Comparison of ENCODE assay signal across 20 mouse cellular contexts in the genomic region with DNA sequence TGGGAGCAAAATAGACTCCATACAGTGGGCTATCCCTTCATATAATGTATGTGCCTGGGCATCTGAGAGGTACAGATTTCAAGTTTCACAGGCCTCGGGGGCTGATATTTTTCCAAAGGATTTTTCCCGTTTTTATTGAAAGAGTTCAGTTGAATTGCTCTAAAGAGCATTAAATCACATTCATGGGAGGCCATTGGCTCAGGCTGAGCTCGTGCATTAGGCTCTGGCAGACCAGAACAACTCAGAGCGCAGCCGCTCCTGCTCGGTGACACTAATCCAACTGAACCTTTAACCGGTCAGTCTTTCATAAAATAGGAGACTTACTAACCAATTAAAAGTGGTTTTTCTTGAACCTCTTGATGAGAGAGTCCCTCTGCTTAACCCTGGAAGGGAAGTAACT.
DNase-seq lines count a peak whose midpoint lies in the region; ATAC-seq lines count a peak whose summit lies in the region.
"Had no signal": no experiment of that assay in that cellular context is flagged by ENCODE, and none has a peak within 500 bp of the region (broad histone marks: within the 10 kb centered on the region; RNA-seq: fewer than 3 reads in every experiment).

No protein-coding gene starts in this region.

- no peak for ATAC-seq in midbrain, embryonic 13.5 days
- ATAC-seq in midbrain, embryonic 11.5 days (ENCODE audit: low FRiP score): no peak
- no peak for ATAC-seq in limb, embryonic 11.5 days (ENCODE audit: insufficient number of reproducible peaks, low FRiP score, low TSS enrichment, low read depth)
- ATAC-seq in limb, embryonic 15.5 days (ENCODE audit: insufficient number of reproducible peaks, low FRiP score, low TSS enrichment, low read depth): 0 out of 2 replicates have a peak, but pooled peaks have one; percentile 24
- ATAC-seq: CD4-positive, CD25-positive, alpha-beta regulatory T cell, adult 4 months; forebrain, embryonic 14.5 days had no signal

- H3K4me3 ChIP-seq in midbrain, embryonic 13.5 days (replicated peaks): no peak overlapping the region
- no peak overlapping the region for H3K4me3 ChIP-seq in midbrain, embryonic 11.5 days (ENCODE audit: low read depth, low read length)
- no peak overlapping the region for H3K4me3 ChIP-seq in limb, embryonic 11.5 days (ENCODE audit: low read depth, low read length)
- H3K4me3 ChIP-seq in limb, embryonic 15.5 days: no peak overlapping the region
- H3K4me3 ChIP-seq: embryonic facial prominence, embryonic 10.5 days; gastrocnemius, adult 2 months; heart, embryonic 13.5 days; hindbrain, embryonic 15.5 days had no signal

- H3K27ac ChIP-seq in midbrain, embryonic 13.5 days: 0 out of 2 replicates have a peak overlapping the region, but pooled peaks have one; percentile 15
- no peak overlapping the region for H3K27ac ChIP-seq in midbrain, embryonic 11.5 days (ENCODE audit: low read depth, low read length)
- no peak overlapping the region for H3K27ac ChIP-seq in limb, embryonic 11.5 days (replicated peaks; ENCODE audit: low read depth, low read length)
- H3K27ac ChIP-seq in limb, embryonic 15.5 days: peak overlapping the region; percentile 38; the same call in 1 of the 2 replicates
- H3K27ac ChIP-seq: embryonic facial prominence, embryonic 10.5 days; gastrocnemius, adult 2 months; heart, embryonic 13.5 days; hindbrain, embryonic 15.5 days had no signal

- 0 out of 2 replicates have a peak, but pooled peaks cover 2% of the 10 kb centered on the region for H3K27me3 ChIP-seq in midbrain, embryonic 13.5 days
- H3K27me3 ChIP-seq in midbrain, embryonic 11.5 days (ENCODE audit: control insufficient read depth, insufficient read depth, low read length): no peaks in the 10 kb centered on the region
- no peaks in the 10 kb centered on the region for H3K27me3 ChIP-seq in limb, embryonic 11.5 days (ENCODE audit: control insufficient read depth, insufficient read depth, low read length)
- no peaks in the 10 kb centered on the region for H3K27me3 ChIP-seq in limb, embryonic 15.5 days
- H3K27me3 ChIP-seq: heart, embryonic 13.5 days; hindbrain, embryonic 15.5 days had no signal

- H3K9ac ChIP-seq in midbrain, embryonic 13.5 days (replicated peaks): no peak overlapping the region
- no peak overlapping the region for H3K9ac ChIP-seq in midbrain, embryonic 11.5 days (ENCODE audit: low read length)
- no peak overlapping the region for H3K9ac ChIP-seq in limb, embryonic 11.5 days (ENCODE audit: low read length)
- H3K9ac ChIP-seq in limb, embryonic 15.5 days: no peak overlapping the region
- H3K9ac ChIP-seq: heart, embryonic 13.5 days; hindbrain, embryonic 15.5 days had no signal

- no peaks in the 10 kb centered on the region for H3K9me3 ChIP-seq in midbrain, embryonic 13.5 days
- no peaks in the 10 kb centered on the region for H3K9me3 ChIP-seq in midbrain, embryonic 11.5 days (ENCODE audit: control insufficient read depth, low read length)
- no peaks in the 10 kb centered on the region for H3K9me3 ChIP-seq in limb, embryonic 11.5 days (ENCODE audit: control insufficient read depth, low read length)
- no peaks in the 10 kb centered on the region for H3K9me3 ChIP-seq in limb, embryonic 15.5 days
- H3K9me3 ChIP-seq: embryonic facial prominence, embryonic 10.5 days; G1E; heart, embryonic 13.5 days; hindbrain, embryonic 15.5 days had no signal

- H3K4me2 ChIP-seq in midbrain, embryonic 13.5 days (replicated peaks): no peak overlapping the region
- no peak overlapping the region for H3K4me2 ChIP-seq in midbrain, embryonic 11.5 days
- no peak overlapping the region for H3K4me2 ChIP-seq in limb, embryonic 11.5 days (ENCODE audit: low read depth, severe bottlenecking)
- no peak overlapping the region for H3K4me2 ChIP-seq in limb, embryonic 15.5 days
- H3K4me2 ChIP-seq: heart, embryonic 13.5 days; hindbrain, embryonic 15.5 days had no signal

- peaks cover 38% of the 10 kb centered on the region for H3K4me1 ChIP-seq in midbrain, embryonic 13.5 days (replicated peaks)
- H3K4me1 ChIP-seq in midbrain, embryonic 11.5 days (ENCODE audit: control insufficient read depth, insufficient read depth, low read length): peaks cover 4% of the 10 kb centered on the region; the same call in 1 of the 2 replicates
- H3K4me1 ChIP-seq in limb, embryonic 11.5 days (ENCODE audit: control insufficient read depth, insufficient read depth, low read length): peaks cover 17% of the 10 kb centered on the region
- H3K4me1 ChIP-seq in limb, embryonic 15.5 days: peaks cover 28% of the 10 kb centered on the region

- 7% methylated on average over 7 of the region's 7 CpGs for WGBS in midbrain, embryonic 13.5 days
- 17% methylated on average over 7 of the region's 7 CpGs for WGBS in midbrain, embryonic 11.5 days
- WGBS in limb, embryonic 11.5 days: 19% methylated on average over 7 of the region's 7 CpGs
- WGBS in limb, embryonic 15.5 days: 26% methylated on average over 7 of the region's 7 CpGs

- peak; percentile 24 for DNase-seq in embryo, embryonic 10 days (ENCODE audit: low spot score)
- DNase-seq in embryo, embryonic 10.5 days (ENCODE audit: low spot score): no peak
- DNase-seq in midbrain, embryonic 11.5 days (ENCODE audit: low spot score, missing footprints): no peak
- peak; percentile 36 for DNase-seq in limb, embryonic 11.5 days (ENCODE audit: low spot score)
- DNase-seq in heart, adult 11 months: no peak
- DNase-seq: adrenal gland, postnatal 10 days; B cell, adult 2 months; cerebellum, adult 11-12 months; cerebellum, adult 9-11 months; gastrocnemius, adult 2 months; gastrocnemius, postnatal 25 days; heart, postnatal 36 days had no signal

- no peaks in the 10 kb centered on the region for H3K36me3 ChIP-seq in midbrain, embryonic 13.5 days
- no peaks in the 10 kb centered on the region for H3K36me3 ChIP-seq in midbrain, embryonic 11.5 days (ENCODE audit: control insufficient read depth, insufficient read depth, low read length)
- no peaks in the 10 kb centered on the region for H3K36me3 ChIP-seq in limb, embryonic 11.5 days (ENCODE audit: control insufficient read depth, insufficient read depth, low read length)
- H3K36me3 ChIP-seq in limb, embryonic 15.5 days: no peaks in the 10 kb centered on the region
- H3K36me3 ChIP-seq: embryonic facial prominence, embryonic 10.5 days; G1E; heart, embryonic 13.5 days; hindbrain, embryonic 15.5 days had no signal

Comparison
In these comparisons a context has a peak if more than half of its experiments do, and no peak if none do; other contexts are left out.
1. DNase-seq: peak in embryo, embryonic 10 days (single experiment) and limb, embryonic 11.5 days (single experiment); none in embryo, embryonic 10.5 days (single experiment), midbrain, embryonic 11.5 days (single experiment) and heart, adult 11 months (single experiment).
2. H3K27ac ChIP-seq: peak in midbrain, embryonic 13.5 days (single experiment) and limb, embryonic 15.5 days (single experiment); none in midbrain, embryonic 11.5 days (single experiment) and limb, embryonic 11.5 days (single experiment).